Mouse (Mus musculus) adrenal gland, adult 8-10 months (tissue): ENCODE measurements around the gene Ppp1r10. TPM values are rescaled to one million over a fixed set of nuclear protein-coding genes. Genes with fewer than 3 reads are reported as not detected.
"Not testable (repeated sequence)": the region's sequence is repeated elsewhere in the genome, so short reads cannot be mapped to it uniquely, and the experiment has no call there.

Experiments
- DNase-seq: peaks from one replicate; pipeline ENCODE4 v3.0.0; 2022
- total RNA-seq, 4 experiments: library from RNA; stranded (reverse); gene quantifications; 2 replicates each; pipeline ENCODE4 v1.2.4; 2022

The Ppp1r10 gene
- total RNA-seq, 4 experiments from 2014 or later = 65.5 to 105 (median 89.6) TPM

GRCm38 (mm10) chr17:35932608-35933007, 16.4 kb downstream of the Ppp1r10 start:
- no peak for DNase-seq

- not testable (repeated sequence) for DNase-seq
These were observed 19.5 kb downstream of the Ppp1r10 start for GRCm38 (mm10) chr17:35935763-35936162.

GRCm38 (mm10) chr17:35937700-35938348, 21.6 kb downstream of the Ppp1r10 start:
- no peak for DNase-seq

GRCm38 (mm10) chr17:35939108-35939507, 22.9 kb downstream of the Ppp1r10 start:
- DNase-seq = no peak

GRCm38 (mm10) chr17:35939941-35940340, 23.7 kb downstream of the Ppp1r10 start:
- DNase-seq = no peak

- DNase-seq = not testable (repeated sequence)
These were observed 34.7 kb downstream of the Ppp1r10 start for GRCm38 (mm10) chr17:35950946-35951345.

GRCm38 (mm10) chr17:35952559-35952958, 36.3 kb downstream of the Ppp1r10 start:
- not testable (repeated sequence) for DNase-seq

- DNase-seq = no peak
These were observed 38.4 kb downstream of the Ppp1r10 start for GRCm38 (mm10) chr17:35954665-35955064.

GRCm38 (mm10) chr17:35958533-35959223, 42.4 kb downstream of the Ppp1r10 start:
- DNase-seq = no peak

- no peak for DNase-seq
These were observed 47.0 kb downstream of the Ppp1r10 start for GRCm38 (mm10) chr17:35963279-35963678.

GRCm38 (mm10) chr17:35967621-35968020, 51.4 kb downstream of the Ppp1r10 start:
- no peak for DNase-seq

- peak; percentile 98 for DNase-seq
These were observed 53.5 kb downstream of the Ppp1r10 start, which contains the start of gene Abcf1 for GRCm38 (mm10) chr17:35969418-35970389. Abcf1 (minus strand) TSS chr17:35969761.

- no peak for DNase-seq
These were observed 55.9 kb downstream of the Ppp1r10 start for GRCm38 (mm10) chr17:35972131-35972530.

- peak; percentile 44 for DNase-seq
These were observed 62.7 kb downstream of the Ppp1r10 start for GRCm38 (mm10) chr17:35978811-35979400.

- DNase-seq = peak; percentile 92
These were observed 63.4 kb downstream of the Ppp1r10 start, which contains the start of the genes Gnl1 and Prr3 for GRCm38 (mm10) chr17:35979401-35980362. Gnl1 (plus strand) TSS chr17:35979851. Prr3 (minus strand) TSS chr17:35980236.

- DNase-seq = peak; percentile 51
These were observed 64.1 kb downstream of the Ppp1r10 start for GRCm38 (mm10) chr17:35980363-35980754.

GRCm38 (mm10) chr17:35981776-35982175, 65.5 kb downstream of the Ppp1r10 start:
- DNase-seq = no peak
